Mouse (Mus musculus) layer of hippocampus, adult 9-10 months (tissue): ENCODE measurements around the gene Adm2.

ENCODE experiments used
- DNase-seq: peaks from one replicate; pipeline ENCODE4 v3.0.0; 2022; ENCODE audit warnings: low spot score

Gene Adm2

DNA sequence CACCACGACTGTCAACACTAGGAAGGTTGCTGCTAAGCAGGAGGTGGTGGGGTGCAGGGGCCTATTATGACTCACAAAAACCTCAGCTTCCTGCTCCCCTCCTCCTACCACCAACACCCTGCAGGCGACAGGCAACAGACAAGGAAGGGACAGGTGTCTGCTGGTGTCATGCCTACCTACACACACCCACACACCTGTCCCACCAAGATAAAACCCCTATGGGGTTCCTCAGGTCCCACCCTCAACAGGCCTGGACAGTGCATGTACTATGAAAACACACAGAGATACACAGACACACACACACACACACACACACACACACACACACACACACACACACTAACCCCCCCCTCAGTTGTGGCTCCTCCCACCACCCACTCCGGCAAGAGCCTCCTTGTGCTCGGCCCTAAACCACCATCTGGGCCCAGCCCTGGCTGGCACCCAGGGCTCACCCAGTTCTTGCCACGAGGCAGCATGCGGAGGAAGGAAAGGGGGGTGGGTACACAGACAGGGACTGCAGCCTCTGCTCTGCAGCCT is 12.5 kb upstream of the Adm2 start:
- no peak for DNase-seq

DNA sequence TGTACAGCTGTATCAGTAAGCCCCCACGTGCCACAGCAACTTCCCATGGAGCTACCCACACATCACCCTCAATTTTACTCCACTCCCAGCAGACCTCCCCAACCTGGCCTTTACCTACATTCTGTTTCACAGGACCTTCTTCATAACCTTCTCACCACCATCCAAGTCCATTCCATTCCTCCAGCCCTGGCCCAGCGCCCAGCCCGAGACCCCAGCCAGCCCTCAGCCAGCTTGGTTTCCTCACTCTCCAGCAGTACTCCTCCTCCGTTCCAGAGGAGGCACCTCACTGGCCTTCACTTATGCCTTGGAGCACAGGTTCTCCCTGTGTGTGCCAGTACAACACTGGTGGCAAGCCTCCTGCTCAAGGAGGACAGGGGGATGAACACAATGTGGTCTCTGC is 9.2 kb upstream of the Adm2 start:
- DNase-seq: no peak

DNA sequence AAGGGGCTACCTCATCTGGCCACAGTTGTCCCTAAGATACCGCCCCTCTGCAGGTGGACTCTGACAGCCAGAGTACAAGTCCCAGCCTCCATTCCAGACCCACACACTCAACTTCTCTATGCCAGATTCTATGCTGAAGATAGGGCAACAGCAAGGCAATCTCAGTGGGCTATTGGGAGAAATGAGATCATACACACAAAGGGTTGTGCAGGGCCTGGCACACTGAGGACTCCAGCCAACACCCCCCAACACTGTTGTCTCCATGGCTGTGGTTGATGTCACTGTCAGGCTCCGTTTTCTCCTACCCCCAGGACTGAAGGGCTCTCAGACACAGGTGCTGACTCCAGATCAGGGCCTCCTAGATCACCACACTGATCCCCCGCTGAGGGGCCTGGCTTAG is 8.4 kb upstream of the Adm2 start:
- no peak for DNase-seq

DNA sequence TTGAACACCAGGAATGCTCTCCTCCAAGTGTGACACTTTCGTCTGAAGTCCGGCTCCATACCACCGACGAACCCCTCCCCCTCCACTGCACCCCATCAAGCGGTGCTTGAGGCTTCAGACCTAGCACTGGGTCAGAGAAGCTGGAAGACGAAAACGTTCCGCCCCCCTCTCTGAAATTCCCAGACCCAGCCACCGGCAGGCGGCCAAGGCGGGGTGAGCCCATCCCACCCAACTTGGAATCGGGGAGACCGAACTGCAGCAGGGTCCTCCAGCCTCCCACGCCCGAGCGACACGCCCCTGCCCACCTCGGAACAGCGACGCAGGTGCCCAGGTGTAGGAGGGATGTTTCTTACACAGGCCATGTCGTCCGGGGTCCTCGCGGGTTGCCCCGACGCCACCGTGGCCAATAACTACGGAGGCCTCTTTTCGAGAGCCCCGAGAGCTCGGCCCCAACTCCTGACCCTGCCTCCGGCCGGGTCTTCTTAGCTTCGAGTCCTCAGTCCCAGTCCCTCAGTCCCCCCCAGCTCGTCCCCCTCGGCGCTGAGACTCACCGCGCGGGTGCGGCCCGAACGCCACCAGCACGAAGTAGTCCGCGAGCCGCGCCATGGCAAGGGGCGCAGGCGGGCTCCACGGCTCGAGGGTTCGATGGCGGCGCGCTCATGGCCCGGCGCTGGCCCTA is 7.9 kb upstream of the Adm2 start:
- DNase-seq: no peak

DNA sequence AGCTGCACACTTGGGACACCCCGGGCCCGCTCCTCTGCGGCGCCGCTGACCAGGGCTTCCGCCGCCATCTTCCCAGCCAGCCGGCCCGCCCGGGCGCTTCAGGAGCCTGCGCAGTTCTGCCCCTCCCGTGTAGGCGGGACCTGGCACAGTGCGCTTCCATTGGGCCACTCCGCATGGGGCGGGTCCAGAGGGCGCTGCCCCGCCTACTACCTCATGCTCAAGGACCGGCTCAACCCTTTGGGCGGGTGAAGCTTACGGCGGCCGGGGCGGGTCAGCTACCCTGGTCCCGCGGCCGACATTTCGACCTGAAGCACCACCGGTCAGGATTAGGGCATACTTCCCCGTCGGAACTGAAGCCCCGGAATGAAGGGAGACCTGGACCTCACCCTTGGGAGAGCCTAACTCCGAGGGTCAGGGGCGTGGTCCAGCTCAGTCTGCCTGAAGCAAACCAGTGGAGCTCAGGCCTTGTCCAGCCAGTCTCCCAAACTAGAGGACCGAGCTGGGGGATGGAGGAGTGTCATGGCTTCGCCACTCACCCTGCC is 7.3 kb upstream of the Adm2 start, which contains the start of gene Sbf1:
Gene Sbf1 (minus strand): TSS at position 122 of the 542 bp plus-strand sequence.
- DNase-seq: peak; percentile 90

DNA sequence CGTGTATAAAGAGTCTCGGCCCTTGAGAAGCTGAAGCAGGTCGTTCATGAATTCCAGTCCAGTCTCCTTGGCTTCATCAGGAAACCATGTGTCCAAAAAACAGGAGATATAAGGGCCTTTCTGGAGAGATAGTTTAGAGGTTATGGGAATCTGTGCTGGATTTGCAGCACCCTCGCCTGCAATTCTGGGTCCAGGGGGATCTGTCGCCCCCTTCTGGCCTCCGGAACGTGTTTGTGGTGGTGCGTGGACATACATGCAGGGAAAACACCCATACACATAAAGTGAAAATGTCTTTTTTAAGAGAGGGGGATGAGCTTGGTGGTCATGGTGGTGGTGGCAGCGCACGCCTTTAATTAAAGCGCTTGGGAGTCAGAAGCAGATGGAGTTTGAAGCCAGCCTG is 6.4 kb upstream of the Adm2 start:
- DNase-seq: no peak

DNA sequence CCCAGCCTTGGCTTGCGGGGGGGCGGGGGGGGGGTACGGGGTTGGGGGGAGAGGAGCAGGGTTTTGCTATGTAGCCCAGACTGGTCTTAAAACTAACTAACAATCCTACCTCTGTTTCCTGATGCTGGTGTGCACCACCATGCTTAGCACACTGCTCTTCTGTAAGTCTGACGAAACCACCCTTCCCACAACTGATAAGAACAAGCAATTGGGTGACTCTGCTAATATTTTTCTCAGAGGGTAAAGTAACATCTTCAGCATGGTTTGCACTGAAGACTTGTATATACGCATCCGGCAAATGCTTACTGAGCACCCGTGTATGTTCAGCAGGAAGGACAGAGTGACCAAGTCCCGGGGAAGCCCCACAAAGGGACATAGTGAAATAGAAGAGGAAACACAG is 1.3 kb upstream of the Adm2 start:
- DNase-seq: no peak

DNA sequence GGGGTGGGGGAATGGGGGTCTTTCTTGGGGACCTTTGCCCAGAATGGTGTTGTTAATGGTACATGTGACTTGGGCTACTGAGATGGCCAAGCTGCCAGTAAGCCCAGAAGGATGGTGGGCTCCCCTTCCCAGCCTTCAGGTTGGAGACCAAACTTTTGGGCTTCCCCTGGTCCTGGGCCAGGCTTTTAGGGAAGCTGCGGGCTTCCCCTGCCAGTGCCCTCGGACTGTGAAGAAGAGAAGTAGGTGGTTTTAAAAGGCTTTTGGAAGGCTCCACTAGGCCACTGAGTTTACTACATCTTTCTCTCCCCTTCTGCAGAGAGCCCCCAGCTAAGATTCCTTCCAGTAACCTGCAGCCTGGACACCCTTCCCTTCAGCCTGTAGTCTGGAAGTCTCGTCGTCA is 1.1 kb downstream of the Adm2 start:
- DNase-seq: no peak

DNA sequence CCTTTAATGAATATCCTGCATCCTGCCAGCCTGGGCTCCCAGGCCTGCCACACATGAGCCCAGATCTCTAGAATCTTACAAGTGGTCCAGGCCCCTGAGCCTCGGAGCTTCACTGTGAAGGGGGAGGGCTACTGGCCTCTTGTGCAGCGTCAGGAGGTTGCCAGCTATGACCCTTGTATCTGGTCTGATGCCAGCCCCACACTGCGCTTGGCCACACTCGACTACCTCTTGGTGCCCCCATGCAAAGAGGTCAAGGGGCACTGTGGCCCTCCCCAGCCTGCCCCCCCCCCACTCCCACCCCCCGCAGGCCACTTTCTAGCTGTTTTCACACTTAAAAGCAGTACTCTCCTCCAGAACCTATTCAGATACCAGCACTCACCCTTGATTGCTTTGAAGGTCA is 3.9 kb downstream of the Adm2 start:
- DNase-seq: no peak

DNA sequence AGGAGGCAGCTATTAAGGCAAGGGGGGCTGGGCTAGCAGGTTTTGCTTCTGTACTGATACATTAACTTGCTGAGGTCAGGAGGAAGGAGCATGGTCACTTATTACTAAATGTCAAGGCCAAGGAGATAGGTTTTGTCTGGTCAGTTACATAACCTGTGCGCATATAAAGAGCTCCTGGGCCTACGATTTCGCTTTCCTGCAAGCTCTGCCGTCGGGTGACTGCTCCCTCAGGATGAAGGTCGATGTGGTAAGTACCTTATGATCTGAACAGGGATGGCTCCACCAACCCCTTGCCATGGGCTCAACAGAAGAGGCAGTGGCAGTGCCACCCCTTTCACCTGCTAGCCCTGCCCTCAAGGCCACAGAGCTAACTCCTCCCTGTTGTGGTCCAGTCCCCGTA is 11.8 kb downstream of the Adm2 start, which contains the start of gene Miox:
Gene Miox (plus strand): TSS at position 128 of the 400 bp plus-strand sequence.
- no peak for DNase-seq

DNA sequence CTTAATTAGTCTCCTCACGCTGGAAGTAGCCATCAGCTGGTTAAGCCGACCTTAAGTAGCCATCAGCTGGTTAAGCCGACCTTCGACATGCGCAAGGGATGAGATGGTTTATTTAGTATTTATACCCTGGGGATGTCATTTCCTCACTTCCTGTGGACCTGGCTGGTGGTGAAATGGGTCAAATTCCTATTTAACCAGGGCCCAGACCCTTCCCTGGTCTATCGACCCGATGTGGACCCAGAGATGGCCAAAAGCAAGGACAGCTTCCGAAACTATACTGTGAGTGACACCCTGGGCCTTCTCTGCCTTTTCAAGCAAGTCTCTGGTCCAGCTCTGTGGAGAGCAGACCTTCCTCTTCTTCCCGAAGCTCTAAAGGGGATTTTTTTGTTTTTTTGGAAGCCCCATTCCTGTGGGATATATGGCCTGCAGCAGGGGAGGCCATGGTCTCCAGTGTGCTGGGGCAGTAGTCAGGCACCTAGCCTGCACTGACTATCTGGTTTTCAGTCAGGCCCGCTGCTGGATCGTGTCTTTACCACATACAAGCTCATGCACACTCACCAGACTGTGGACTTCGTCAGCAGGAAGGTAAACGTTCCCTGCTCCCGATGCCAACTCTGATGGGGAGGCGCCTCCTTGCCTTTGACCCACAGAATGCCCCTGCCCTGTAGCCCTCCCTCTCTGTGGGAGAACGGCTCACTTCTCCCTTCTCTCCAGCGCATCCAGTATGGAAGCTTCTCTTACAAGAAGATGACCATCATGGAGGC is 12.4 kb downstream of the Adm2 start:
- DNase-seq: no peak

DNA sequence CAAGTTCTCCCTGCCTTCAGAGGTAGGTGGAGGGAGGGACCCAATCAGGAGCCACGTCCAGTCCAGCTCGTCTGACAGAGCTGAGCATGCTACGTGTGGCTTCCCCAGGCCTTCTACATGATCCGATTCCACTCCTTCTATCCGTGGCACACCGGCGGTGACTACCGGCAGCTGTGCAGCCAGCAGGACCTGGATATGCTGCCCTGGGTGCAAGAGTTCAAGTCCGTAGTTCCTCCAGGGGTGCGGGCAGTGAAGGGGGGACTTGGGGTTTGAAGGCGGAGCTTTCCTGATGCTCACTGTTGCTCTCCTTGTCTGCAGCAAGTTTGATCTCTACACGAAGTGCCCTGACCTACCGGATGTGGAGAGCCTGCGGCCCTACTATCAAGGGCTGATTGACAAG is 13.9 kb downstream of the Adm2 start:
- DNase-seq: no peak

DNA sequence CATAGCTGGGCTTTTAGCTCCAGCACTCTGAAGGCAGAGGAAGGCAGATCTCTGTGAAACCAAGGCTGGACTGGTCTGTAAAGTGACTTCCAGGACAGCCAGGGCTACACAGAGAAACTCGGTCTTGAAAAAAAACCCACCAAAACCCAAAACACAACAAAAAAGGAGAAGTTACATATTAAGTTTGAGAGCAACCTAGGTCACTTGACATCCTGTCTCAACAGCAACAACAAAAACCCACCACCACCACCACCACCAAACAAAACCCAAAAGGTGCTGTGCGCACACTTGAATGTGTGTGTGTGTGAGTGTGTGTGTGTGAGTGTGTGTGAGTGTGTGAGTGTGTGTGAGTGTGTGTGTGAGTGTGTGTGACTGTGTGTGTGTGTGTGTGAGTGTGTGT is 17.2 kb downstream of the Adm2 start:
- no peak for DNase-seq

DNA sequence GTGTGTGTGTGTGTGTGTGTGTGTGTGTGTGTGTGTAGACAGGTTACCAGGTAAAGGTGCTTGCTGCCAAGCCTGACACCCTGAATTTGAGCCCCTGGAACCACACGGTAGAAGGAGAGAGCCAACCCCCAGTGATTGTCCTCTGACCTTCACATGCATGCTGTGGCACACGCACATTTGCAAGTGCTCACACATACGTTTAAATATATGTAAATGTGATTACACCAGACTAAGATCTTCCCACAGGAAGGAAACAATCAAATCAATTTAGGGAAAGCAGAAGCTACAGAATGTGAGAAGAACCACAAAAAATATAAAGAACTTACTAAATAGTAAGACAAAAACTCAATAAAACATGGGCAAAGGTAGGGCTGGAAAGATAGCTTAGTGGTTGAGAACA is 17.6 kb downstream of the Adm2 start:
- no peak for DNase-seq

DNA sequence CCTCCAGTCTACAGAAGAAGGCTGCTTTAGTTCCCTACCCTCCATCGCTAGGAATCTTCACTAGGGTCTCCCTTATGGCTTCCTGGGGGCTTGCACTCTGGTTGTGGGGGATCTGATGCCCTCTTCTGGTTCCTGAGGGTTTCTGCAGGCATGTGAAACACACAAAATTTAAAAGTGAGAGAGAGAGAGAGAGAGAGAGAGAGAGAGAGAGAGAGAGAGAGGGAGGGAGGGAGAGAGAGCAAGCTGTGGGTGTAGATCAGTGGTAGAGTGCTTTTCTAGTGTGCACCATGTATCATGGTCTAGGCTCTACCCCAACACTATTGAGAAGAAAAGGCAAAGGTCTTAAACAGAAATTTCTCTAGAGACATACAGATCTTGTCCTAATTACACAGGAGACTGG is 19.2 kb downstream of the Adm2 start:
- no peak for DNase-seq

DNA sequence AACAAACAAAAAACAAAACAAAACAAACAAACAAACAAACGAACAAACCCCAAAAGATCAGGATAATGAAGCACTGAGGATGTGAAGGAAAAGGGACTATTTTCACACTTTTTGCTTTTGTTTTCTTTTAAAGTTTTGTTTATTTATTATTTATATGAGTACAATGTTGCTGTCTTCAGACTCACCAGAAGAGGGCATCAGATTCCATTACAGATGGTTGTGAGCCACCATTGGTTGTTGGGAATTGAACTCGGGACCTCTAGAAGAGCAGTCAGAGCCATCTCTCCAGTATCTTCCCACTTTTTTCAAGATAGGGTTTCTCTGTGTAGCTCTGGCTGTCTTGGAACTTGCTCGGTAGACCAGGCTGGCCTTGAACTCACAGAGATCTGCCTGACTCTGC is 20.8 kb downstream of the Adm2 start:
- no peak for DNase-seq

DNA sequence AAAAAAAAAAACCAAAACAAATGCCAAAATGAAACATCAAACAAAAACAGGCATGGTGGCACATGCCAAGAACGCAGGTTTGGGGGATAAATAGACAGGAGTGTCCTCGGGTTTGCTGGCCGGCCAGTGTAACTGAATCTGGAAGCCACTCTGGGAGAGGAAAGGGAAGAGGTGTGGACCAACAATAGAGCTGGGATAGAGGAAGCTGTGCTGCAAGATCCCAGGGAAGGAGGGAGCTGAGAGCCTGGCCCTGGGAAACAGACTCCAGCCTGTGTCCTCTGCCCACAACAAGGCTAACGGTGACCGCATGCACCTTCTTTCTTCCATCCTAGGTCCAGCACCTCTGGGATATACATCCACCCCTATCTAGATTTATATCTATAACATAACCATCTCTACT is 27.9 kb downstream of the Adm2 start:
- no peak for DNase-seq

DNA sequence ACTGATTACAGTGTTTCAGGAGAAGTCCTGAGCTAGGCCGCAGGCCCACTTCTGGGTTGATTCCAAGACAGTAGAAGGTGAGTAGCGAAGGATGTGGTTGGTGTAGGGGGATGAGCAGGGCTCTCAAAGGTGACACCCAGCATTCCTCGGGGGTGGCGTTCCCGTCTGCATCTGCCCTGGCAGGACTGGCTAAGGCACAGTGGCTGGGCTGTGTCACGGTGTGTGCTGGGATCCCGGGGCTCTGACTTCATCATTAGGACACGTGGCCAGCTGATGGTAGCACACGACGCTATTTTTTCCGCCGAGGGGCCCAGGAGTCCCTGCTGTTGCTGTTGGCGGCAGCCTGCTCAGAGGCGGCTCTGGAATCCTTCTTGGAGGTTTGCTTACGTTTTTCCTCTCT is 28.8 kb downstream of the Adm2 start:
- no peak for DNase-seq

DNA sequence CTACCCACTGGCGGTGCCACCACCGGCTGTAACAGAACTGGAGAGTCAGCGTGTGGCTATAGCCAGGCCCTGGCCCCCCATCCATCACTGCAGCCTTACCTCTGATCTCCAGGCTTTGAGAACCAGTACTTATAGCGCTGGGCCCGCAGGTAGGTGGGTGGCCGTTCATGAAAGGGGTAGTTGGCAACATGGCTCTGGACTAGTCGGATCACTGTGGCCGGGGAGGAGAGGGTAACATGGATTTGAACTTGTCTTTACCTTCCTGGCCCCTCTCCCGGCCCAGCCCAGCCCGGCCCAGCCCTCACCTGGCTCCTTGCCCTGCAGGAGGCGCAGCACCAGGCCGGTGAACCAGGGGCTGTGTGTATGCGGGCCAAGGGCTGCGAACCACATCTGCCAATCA is 29.5 kb downstream of the Adm2 start:
- no peak for DNase-seq

DNA sequence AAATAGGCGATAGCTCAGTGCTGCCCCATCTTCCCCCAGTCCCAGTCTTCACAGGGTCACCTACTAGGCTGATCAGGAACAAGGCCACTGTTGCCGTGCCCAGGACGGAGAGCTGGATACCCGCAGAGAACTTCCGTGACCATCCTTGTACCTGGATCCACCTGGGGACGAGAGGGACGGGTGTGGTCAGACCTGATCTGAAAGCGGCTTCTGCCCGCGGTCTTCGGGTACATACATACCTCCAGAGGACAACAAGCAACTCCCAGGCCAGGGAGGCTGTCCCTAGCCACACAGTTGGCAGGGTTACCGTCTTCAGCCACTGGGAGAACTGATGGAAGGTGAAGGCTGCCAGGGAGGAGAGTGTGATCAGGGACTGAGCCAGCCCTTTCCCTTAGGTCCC is 30.3 kb downstream of the Adm2 start:
- DNase-seq: no peak

DNA sequence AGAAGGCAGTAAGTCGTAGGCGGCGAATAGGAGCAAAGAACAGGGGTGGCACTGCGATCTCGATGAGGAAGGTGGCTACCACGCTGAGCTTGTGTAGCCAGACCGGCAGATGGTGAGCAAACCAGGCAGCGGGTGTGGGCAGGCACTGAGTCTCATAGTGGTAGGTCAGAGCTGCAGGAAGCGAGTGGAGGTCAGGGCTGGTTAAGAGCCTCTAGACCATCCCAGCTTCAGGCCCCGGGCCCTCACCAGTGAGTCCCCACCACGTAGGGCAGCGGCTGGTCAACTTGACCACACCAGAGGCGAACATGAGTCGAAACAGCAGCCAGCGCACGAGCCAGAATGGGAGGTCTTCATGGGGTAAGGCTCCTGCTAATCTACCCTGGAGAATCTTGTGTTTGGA is 31.3 kb downstream of the Adm2 start:
- no peak for DNase-seq

DNA sequence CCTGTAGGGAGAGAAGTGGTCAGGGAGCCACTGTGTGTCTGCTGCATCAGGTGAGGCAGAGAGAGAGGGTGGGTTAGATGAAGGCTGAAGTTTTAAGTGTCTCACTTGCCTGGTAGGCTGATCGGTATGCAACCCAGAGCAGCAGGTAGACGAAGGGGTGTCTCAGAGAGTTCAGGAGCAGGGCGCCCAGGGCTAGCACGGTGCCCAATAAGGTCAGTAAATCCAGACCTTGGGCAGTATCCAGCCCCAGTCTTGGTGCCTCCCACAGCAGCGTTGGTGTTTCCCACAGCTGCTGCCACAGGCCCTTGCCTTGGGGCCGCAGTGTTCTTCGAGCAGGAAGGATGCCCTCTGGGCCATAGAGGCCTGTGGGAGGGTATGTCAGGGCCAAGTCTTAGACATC is 31.9 kb downstream of the Adm2 start:
- no peak for DNase-seq
